Mouse (Mus musculus) heart, adult 2 months (tissue): ENCODE results near the gene Palm2.

ENCODE experiments used
- CTCF ChIP-seq: fragments of 200-600 bp; IDR thresholded peaks from 2 replicates; pipeline ENCODE4 v1.8.1; 2022; ENCODE audit warnings: antibody characterized with exemption, mild to moderate bottlenecking, moderate library complexity
- POLR2A ChIP-seq: fragments of 200-500 bp; IDR thresholded peaks from 2 replicates; pipeline ENCODE4 v1.6.1; 2011; ENCODE audit warnings: mild to moderate bottlenecking, low read depth, low read length, control low read depth; ENCODE audit not compliant: insufficient read depth

GRCm38 (mm10) chr4:57482435-57482834 lies 48.4 kb downstream of the Palm2 start:
- TF ChIP-seq CTCF: no peak
- TF ChIP-seq POLR2A: no peak
